Mouse (Mus musculus) kidney, embryonic 14.5 days (tissue): ENCODE measurements at regions not wholly inside any gene's neighbourhood (a gene's known extent, or its start where the extent isn't known, plus 50 kb on each side); places are given as distances from the start of the nearest gene placed in this dataset.

Source experiments
- ATAC-seq: fragments of 200-750 bp; cut with Nextera tagmentation; 2 replicates; pipeline ENCODE4 v1.8.0; 2017; ENCODE audit warnings: moderate number of reproducible peaks, mild to moderate bottlenecking, moderate TSS enrichment, moderate library complexity; ENCODE audit not compliant: low FRiP score, low TSS enrichment
- H3K27ac ChIP-seq: fragments of 300-500 bp; sonication (generic); 2 replicates; pipeline ENCODE4 v1.5.1; 2014; ENCODE audit warnings: low read depth, mild to moderate bottlenecking, low read length, moderate library complexity, mixed read lengths
- H3K27me3 ChIP-seq: fragments of 300-500 bp; sonication (generic); 2 replicates; pipeline ENCODE4 v1.6.1; 2014; ENCODE audit warnings: mild to moderate bottlenecking, low read length; ENCODE audit not compliant: control insufficient read depth, insufficient read depth
- H3K36me3 ChIP-seq: fragments of 300-500 bp; sonication (generic); 2 replicates; pipeline ENCODE4 v1.6.1; 2014; ENCODE audit warnings: low read length, mixed read lengths; ENCODE audit not compliant: control insufficient read depth, insufficient read depth
- H3K4me1 ChIP-seq: fragments of 300-500 bp; sonication (generic); 2 replicates; pipeline ENCODE4 v1.6.1; 2014; ENCODE audit warnings: low read length, mixed read lengths; ENCODE audit not compliant: control insufficient read depth, insufficient read depth
- H3K4me2 ChIP-seq: fragments of 300-500 bp; sonication (generic); replicated peaks from 2 replicates; pipeline ENCODE4 v1.6.1; 2014; ENCODE audit warnings: low read depth, mild to moderate bottlenecking, low read length
- H3K4me3 ChIP-seq: fragments of 300-500 bp; sonication (generic); 2 replicates; pipeline ENCODE4 v1.5.1; 2014; ENCODE audit warnings: mild to moderate bottlenecking, low read length
- H3K9ac ChIP-seq: fragments of 300-500 bp; sonication (generic); 2 replicates; pipeline ENCODE4 v1.6.1; 2014; ENCODE audit warnings: low read depth, mild to moderate bottlenecking, low read length, moderate library complexity
- H3K9me3 ChIP-seq: fragments of 300-500 bp; sonication (generic); 2 replicates; pipeline ENCODE4 v1.6.1; 2016; ENCODE audit warnings: low read length; ENCODE audit not compliant: control insufficient read depth
- whole genome bisulfite sequencing: fragments of 180-500 bp; shearing (Covaris S2); extraction: QIAGEN DNeasy Blood & Tissue Kit; methylation state at CpG from one replicate; pipeline ENCODE4 v1.1.7; 2014; 5-methylcytosine and 5-hydroxymethylcytosine counted together

DNA sequence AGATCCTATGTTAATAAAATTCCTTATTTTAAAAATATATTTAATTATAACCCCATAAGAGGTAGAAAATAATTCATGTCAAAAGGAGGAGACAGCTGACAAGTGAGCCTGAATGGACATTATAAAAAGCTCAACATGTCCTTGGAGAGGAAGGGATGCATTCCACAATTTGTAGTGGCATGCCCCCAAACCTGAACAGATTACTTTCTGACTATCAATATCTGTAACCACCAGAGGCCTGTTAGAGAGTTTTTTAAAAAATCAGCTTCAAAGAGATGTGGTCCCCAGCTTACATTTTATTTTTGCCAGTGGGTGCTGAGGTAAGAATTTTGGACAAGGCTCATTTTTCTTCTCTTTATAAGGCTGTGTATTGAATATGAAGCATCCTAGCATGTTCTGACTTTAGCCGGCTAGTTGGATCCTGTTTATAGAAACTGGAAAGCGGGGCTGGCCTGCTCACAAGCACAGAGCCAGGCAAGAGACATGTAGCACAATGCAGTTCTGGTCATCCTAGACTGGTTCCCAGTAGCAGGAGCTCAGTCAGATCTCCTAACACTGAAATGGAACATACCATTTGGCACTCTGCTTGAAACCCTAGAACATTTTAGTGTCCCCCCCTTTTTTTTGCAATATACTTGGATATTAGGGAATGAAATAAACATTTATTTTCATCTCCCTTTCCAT, 651.8 kb upstream of the Mms22l start:
- no peaks in the 10 kb centered on the region for H3K4me1 ChIP-seq
- no peak overlapping the region for H3K27ac ChIP-seq
- no peaks in the 10 kb centered on the region for H3K27me3 ChIP-seq
- WGBS, result 92% methylated on average over 2 of the region's 2 CpGs
- no peak for ATAC-seq
- H3K9me3 ChIP-seq, result no peaks in the 10 kb centered on the region
- H3K4me3 ChIP-seq, result no peak overlapping the region
- H3K36me3 ChIP-seq, result no peaks in the 10 kb centered on the region
- no peak overlapping the region for H3K4me2 ChIP-seq
- H3K9ac ChIP-seq, result no peak overlapping the region

DNA sequence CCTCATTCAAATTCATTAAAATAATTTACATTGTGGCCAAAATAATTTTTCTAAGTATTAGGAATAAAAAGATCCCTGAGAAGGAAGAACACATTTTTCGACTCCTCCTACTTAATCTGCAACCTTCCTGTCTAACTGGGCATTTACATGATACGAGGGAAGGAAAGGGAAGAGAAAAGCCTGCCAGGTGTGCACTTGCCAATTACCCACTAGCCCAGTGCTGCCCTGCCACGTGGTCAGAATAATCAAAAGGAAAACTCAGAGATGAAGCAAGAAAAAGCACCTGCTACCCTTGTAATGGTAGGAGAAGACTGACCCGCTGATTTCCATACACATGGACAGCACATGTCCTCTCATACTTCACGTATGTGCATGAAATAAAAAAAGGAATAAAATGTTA, 651.0 kb upstream of the Mms22l start:
- H3K36me3 ChIP-seq, result no peaks in the 10 kb centered on the region
- H3K4me1 ChIP-seq, result no peaks in the 10 kb centered on the region
- no peak overlapping the region for H3K9ac ChIP-seq
- no peaks in the 10 kb centered on the region for H3K9me3 ChIP-seq
- H3K4me3 ChIP-seq, result no peak overlapping the region
- no peak overlapping the region for H3K4me2 ChIP-seq
- no peak overlapping the region for H3K27ac ChIP-seq
- ATAC-seq, result no peak
- 71% methylated on average over 5 of the region's 5 CpGs for WGBS
- H3K27me3 ChIP-seq, result no peaks in the 10 kb centered on the region

DNA sequence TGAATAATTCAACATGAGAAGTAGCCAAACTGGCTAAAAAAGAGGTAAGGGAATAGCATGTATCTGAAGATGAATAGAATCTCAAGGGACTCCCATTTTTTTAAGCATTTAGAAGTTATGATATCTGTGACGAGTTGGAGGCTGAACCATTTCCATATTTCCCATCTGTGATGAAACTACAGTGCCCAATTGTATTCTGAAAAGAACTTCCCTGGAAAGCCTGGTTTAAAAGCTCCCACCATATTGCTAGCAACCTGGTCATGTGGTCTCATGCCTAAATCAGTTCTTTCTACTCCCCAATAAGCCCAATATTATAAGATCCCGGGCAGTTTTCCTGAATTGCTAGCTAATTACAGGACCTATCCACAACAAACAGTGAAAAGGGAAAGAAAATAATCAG, 645.6 kb upstream of the Mms22l start:
- H3K4me3 ChIP-seq, result no peak overlapping the region
- H3K4me1 ChIP-seq, result no peaks in the 10 kb centered on the region
- ATAC-seq, result no peak
- no peak overlapping the region for H3K27ac ChIP-seq
- H3K27me3 ChIP-seq, result no peaks in the 10 kb centered on the region
- no peaks in the 10 kb centered on the region for H3K9me3 ChIP-seq
- no peak overlapping the region for H3K9ac ChIP-seq
- 84% methylated on average over 2 of the region's 2 CpGs for WGBS
- no peak overlapping the region for H3K4me2 ChIP-seq
- H3K36me3 ChIP-seq, result no peaks in the 10 kb centered on the region

DNA sequence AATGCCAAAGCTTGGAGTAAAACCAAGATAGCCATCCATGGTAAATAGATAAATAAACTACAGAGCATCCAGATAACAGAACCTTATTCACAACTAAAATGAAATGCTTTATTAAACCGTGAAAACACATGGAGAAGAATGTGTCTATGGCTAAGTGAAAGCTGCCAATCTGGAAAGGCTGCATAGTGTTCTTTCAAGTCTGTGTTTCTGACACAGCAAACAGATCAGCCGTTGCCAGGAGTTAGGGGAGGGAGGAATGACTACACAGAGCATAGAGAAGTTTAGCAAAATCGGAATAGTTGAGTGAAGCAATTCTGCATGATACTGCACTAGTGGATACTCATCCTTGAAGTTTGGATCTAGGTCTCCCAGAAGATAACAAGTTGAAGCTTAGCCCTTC, 633.8 kb upstream of the Mms22l start:
- Histone ChIP-seq H3K4me3 (no peak overlapping the region), H3K4me2 (no peak overlapping the region), H3K4me1 (no peaks in the 10 kb centered on the region), H3K9me3 (no peaks in the 10 kb centered on the region), H3K36me3 (no peaks in the 10 kb centered on the region), H3K27me3 (no peaks in the 10 kb centered on the region), H3K27ac (no peak overlapping the region), H3K9ac (no peak overlapping the region)
- no peak for ATAC-seq
- 87% methylated on average over 3 of the region's 3 CpGs for WGBS

DNA sequence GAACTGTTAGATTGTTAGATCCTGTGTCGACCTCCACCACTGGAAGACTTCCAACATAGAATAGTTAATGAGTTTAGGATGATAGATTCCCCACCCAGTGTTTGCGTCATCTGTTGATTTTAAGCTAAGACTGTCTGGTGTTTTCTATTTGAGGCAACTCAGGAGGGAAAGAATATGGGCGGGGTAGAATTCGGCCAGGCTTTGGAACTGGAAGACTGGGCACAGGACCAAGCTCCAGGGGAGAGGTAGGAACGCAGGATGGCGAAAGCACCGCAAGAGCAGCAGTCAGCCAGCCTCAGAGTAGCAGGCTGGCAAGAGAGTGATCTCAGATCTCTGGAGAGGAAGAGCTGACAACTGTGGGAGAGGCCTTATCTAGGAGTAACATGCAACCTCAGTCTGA, 616.2 kb upstream of the Mms22l start:
- Histone ChIP-seq H3K4me2 (no peak overlapping the region), H3K4me3 (no peak overlapping the region), H3K27me3 (no peaks in the 10 kb centered on the region), H3K4me1 (no peaks in the 10 kb centered on the region), H3K27ac (no peak overlapping the region), H3K9ac (no peak overlapping the region), H3K9me3 (no peaks in the 10 kb centered on the region), H3K36me3 (no peaks in the 10 kb centered on the region)
- ATAC-seq, result no peak
- WGBS, result 89% methylated on average over 7 of the region's 7 CpGs

DNA sequence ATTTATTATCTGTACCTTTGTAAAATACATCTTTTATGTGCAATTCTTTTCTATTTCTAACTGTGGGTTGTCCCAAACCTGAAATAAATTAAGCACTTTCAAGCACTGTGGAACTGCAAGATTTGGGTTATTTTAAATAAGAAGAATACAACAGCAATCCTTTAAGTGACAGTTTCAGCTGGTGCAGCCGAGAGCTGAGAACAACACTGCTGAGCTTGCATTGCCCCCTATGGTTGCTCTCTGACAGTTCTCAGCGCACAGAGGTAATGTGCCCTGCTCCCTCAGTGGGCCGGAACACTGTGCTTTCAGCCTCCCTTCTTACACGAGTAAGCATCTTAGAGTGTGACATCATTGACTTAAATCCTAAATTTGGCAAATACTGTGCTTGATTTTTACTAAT, 582.9 kb upstream of the Mms22l start:
- no peak overlapping the region for H3K27ac ChIP-seq
- no peak overlapping the region for H3K4me2 ChIP-seq
- no peaks in the 10 kb centered on the region for H3K9me3 ChIP-seq
- H3K4me1 ChIP-seq, result no peaks in the 10 kb centered on the region
- ATAC-seq, result peak; percentile 68; the same call in 1 of the 2 replicates
- H3K36me3 ChIP-seq, result no peaks in the 10 kb centered on the region
- WGBS, result 30% methylated on average over 4 of the region's 4 CpGs
- H3K9ac ChIP-seq, result no peak overlapping the region
- no peaks in the 10 kb centered on the region for H3K27me3 ChIP-seq
- H3K4me3 ChIP-seq, result no peak overlapping the region

DNA sequence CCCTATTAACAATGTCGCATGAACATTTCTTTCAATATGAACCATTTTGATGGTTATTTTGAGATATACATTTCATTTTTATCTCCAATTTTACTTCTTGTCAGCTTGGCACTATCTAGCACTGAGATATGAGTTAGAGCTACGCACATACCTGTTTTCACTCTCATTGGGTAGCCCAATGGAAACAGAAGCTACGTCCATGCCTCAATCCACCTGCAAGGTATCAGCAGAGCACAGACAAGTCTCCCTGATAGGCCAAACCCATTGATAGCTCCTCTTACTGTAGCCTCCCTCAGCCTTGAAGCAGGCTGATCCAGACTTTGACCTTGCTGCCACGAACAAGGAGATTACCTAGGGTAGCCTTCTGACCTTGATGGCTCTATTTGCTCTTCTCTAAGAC, 582.4 kb upstream of the Mms22l start:
- Histone ChIP-seq H3K9me3 (no peaks in the 10 kb centered on the region), H3K4me3 (no peak overlapping the region), H3K4me1 (no peaks in the 10 kb centered on the region), H3K27ac (no peak overlapping the region), H3K27me3 (no peaks in the 10 kb centered on the region), H3K9ac (no peak overlapping the region), H3K4me2 (no peak overlapping the region), H3K36me3 (no peaks in the 10 kb centered on the region)
- no peak for ATAC-seq
- WGBS, result 76% methylated on average over 4 of the region's 4 CpGs

DNA sequence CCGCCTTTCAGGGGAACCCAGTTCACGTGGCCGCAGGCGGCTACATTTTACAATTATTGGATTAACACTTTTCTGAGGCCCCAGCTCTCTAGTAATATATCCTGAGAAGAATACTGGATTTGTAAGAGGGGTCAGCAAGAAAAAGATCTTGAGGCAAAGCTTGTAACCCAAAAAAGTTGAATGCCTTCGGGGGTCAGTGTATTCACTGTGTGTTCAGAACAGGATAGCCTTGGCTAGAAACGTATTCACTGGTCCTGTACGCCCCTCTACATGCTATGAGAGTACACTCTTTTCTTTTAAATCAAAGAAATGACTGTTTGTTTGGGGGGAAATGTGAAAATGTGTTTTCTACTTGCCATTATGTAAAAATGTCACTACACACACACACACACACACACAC, 581.8 kb upstream of the Mms22l start:
- Histone ChIP-seq H3K9me3 (no peaks in the 10 kb centered on the region), H3K4me2 (no peak overlapping the region), H3K9ac (no peak overlapping the region), H3K27ac (no peak overlapping the region), H3K4me3 (no peak overlapping the region), H3K36me3 (no peaks in the 10 kb centered on the region), H3K27me3 (no peaks in the 10 kb centered on the region), H3K4me1 (no peaks in the 10 kb centered on the region)
- no peak for ATAC-seq
- 92% methylated on average over 7 of the region's 7 CpGs for WGBS

DNA sequence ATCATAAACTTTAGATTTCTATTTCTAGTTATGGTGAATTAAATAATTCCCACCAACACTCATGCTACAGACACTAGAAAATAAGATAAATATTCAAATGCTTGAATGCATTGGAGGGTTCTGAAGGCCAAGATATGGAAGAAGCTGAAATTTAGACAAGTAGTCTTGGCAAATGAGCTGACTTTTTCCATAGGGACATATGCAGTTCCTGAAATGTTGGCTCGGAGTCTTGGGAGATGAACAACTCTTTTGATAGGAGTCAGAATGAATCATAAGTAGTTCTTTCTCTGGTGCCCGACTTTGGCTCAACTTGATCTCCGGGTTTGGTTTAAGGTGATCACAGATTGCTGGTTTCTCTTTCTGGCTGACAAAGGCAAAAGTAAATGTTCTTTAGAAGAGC, 574.7 kb upstream of the Mms22l start:
- Histone ChIP-seq H3K4me3 (no peak overlapping the region), H3K9me3 (no peaks in the 10 kb centered on the region), H3K36me3 (no peaks in the 10 kb centered on the region), H3K4me2 (no peak overlapping the region), H3K27ac (no peak overlapping the region), H3K4me1 (no peaks in the 10 kb centered on the region), H3K27me3 (no peaks in the 10 kb centered on the region), H3K9ac (no peak overlapping the region)
- WGBS, result 88% methylated on average over 3 of the region's 3 CpGs
- no peak for ATAC-seq
